Mouse (Mus musculus): ENCODE results near the gene Platr17. TPM values are rescaled to one million over a fixed set of nuclear protein-coding genes. Genes with fewer than 3 reads are reported as not detected.

The Platr17 gene
- polyA plus RNA-seq, 1 experiment from 2014 or later: 0.91 TPM

Small RNA genes lying within 50 kb of the gene (microRNA-seq; reads per million reads assigned to microRNA genes)
- not detected for gene Gm27740

Other genes starting within 250 kb of the Platr17 start
- gene Hnrnpm, start 218.3 kb upstream of the Platr17 start, polyA plus RNA-seq (2015; fragmentation: Nextera tagmentation; extraction: Ambion mirVana): 160 and 237 TPM in 2 replicates
- 214 and 231 TPM in 2 replicates for gene March2, start 186.5 kb upstream of the Platr17 start, polyA plus RNA-seq (2015; fragmentation: Nextera tagmentation; extraction: Ambion mirVana)
- gene Rab11b, start 144.6 kb upstream of the Platr17 start, polyA plus RNA-seq (2015; fragmentation: Nextera tagmentation; extraction: Ambion mirVana): 117 and 123 TPM in 2 replicates
- gene Angptl4, start 123.3 kb upstream of the Platr17 start, polyA plus RNA-seq (2015; fragmentation: Nextera tagmentation; extraction: Ambion mirVana): 18.9 and 20.2 TPM in 2 replicates
- 8.1 and 8.9 TPM in 2 replicates for gene Kank3, start 94.6 kb upstream of the Platr17 start, polyA plus RNA-seq (2015; fragmentation: Nextera tagmentation; extraction: Ambion mirVana)
- 614 and 696 TPM in 2 replicates for gene Rps28, start 80.6 kb upstream of the Platr17 start, polyA plus RNA-seq (2015; fragmentation: Nextera tagmentation; extraction: Ambion mirVana)
- gene Ndufa7, start 80.6 kb upstream of the Platr17 start, polyA plus RNA-seq (2015; fragmentation: Nextera tagmentation; extraction: Ambion mirVana): 250 and 284 TPM in 2 replicates
- gene Cd320, start 62.0 kb upstream of the Platr17 start, polyA plus RNA-seq (2015; fragmentation: Nextera tagmentation; extraction: Ambion mirVana): 19.9 and 22.0 TPM in 2 replicates
- gene Gm7029, start 31.3 kb upstream of the Platr17 start, polyA plus RNA-seq (2015; fragmentation: Nextera tagmentation; extraction: Ambion mirVana): not detected in 2 replicates
- gene Kifc1, start 14.5 kb upstream of the Platr17 start, polyA plus RNA-seq (2015; fragmentation: Nextera tagmentation; extraction: Ambion mirVana): 6.9 and 7.6 TPM in 2 replicates
- gene Daxx, start 4.3 kb downstream of the Platr17 start, polyA plus RNA-seq (2015; fragmentation: Nextera tagmentation; extraction: Ambion mirVana): 25.5 and 27.6 TPM in 2 replicates
- 27.6 and 30.5 TPM in 2 replicates for gene Tapbp, start 10.8 kb downstream of the Platr17 start, polyA plus RNA-seq (2015; fragmentation: Nextera tagmentation; extraction: Ambion mirVana)
- gene Zbtb22, start 10.8 kb downstream of the Platr17 start, polyA plus RNA-seq (2015; fragmentation: Nextera tagmentation; extraction: Ambion mirVana): 10.1 and 10.7 TPM in 2 replicates
- gene Rgl2, start 24.4 kb downstream of the Platr17 start, polyA plus RNA-seq (2015; fragmentation: Nextera tagmentation; extraction: Ambion mirVana): 7.1 and 7.4 TPM in 2 replicates
- 153 and 157 TPM in 2 replicates for gene Pfdn6, start 35.2 kb downstream of the Platr17 start, polyA plus RNA-seq (2015; fragmentation: Nextera tagmentation; extraction: Ambion mirVana)
- 30.1 and 34.9 TPM in 2 replicates for gene Wdr46, start 35.5 kb downstream of the Platr17 start, polyA plus RNA-seq (2015; fragmentation: Nextera tagmentation; extraction: Ambion mirVana)
- 2.3 and 2.5 TPM in 2 replicates for gene B3galt4, start 46.4 kb downstream of the Platr17 start, polyA plus RNA-seq (2015; fragmentation: Nextera tagmentation; extraction: Ambion mirVana)
- 27.7 and 30.1 TPM in 2 replicates for gene Vps52, start 50.7 kb downstream of the Platr17 start, polyA plus RNA-seq (2015; fragmentation: Nextera tagmentation; extraction: Ambion mirVana)
- 1,343 and 1,499 TPM in 2 replicates for gene Rps18, start 50.9 kb downstream of the Platr17 start, polyA plus RNA-seq (2015; fragmentation: Nextera tagmentation; extraction: Ambion mirVana)
- gene H2-K1, start 95.2 kb downstream of the Platr17 start, polyA plus RNA-seq (2015; fragmentation: Nextera tagmentation; extraction: Ambion mirVana): 80.9 and 88.3 TPM in 2 replicates
- 5.2 and 5.4 TPM in 2 replicates for gene Ring1, start 119.5 kb downstream of the Platr17 start, polyA plus RNA-seq (2015; fragmentation: Nextera tagmentation; extraction: Ambion mirVana)
- gene H2-Ke6, start 122.9 kb downstream of the Platr17 start, polyA plus RNA-seq (2015; fragmentation: Nextera tagmentation; extraction: Ambion mirVana): 25.2 and 25.7 TPM in 2 replicates
- gene Slc39a7, start 126.5 kb downstream of the Platr17 start, polyA plus RNA-seq (2015; fragmentation: Nextera tagmentation; extraction: Ambion mirVana): 71.7 and 76.7 TPM in 2 replicates
- gene Rxrb, start 126.7 kb downstream of the Platr17 start, polyA plus RNA-seq (2015; fragmentation: Nextera tagmentation; extraction: Ambion mirVana): 18.2 and 18.6 TPM in 2 replicates
- gene Col11a2, start 134.3 kb downstream of the Platr17 start, polyA plus RNA-seq (2015; fragmentation: Nextera tagmentation; extraction: Ambion mirVana): 0.32 and 0.54 TPM in 2 replicates
- gene H2-Oa, start 187.2 kb downstream of the Platr17 start, polyA plus RNA-seq (2015; fragmentation: Nextera tagmentation; extraction: Ambion mirVana): 0.39 and 0.41 TPM in 2 replicates
- gene H2-DMa, start 214.4 kb downstream of the Platr17 start, polyA plus RNA-seq (2015; fragmentation: Nextera tagmentation; extraction: Ambion mirVana): 4.4 and 5.2 TPM in 2 replicates
- 42.0 and 53.3 TPM in 2 replicates for gene Brd2, start 217.5 kb downstream of the Platr17 start, polyA plus RNA-seq (2015; fragmentation: Nextera tagmentation; extraction: Ambion mirVana)
- gene H2-DMb2, start 238.2 kb downstream of the Platr17 start, polyA plus RNA-seq (2015; fragmentation: Nextera tagmentation; extraction: Ambion mirVana): 0.31 and 0.36 TPM in 2 replicates
- 0.54 and 0.62 TPM in 2 replicates for gene H2-DMb1, start 247.9 kb downstream of the Platr17 start, polyA plus RNA-seq (2015; fragmentation: Nextera tagmentation; extraction: Ambion mirVana)

Measured in liver, embryonic 13.5 days (tissue).